Mouse (Mus musculus): ENCODE measurements around the gene Aktip. TPM values are rescaled to one million over a fixed set of nuclear protein-coding genes. Genes with fewer than 3 reads are reported as not detected.

Aktip gene
- total RNA-seq (2021), result 10 to 100 TPM; 45.3 to 50.1 TPM
- long read RNA-seq, experiment 1, transcript Aktip-201 (10 exons, 1,171 nt), result minor isoform, 6 of 55 reads
- long read RNA-seq, experiment 1, transcript Aktip-205 (10 exons, 2,079 nt), result major isoform, 35 of 55 reads
- long read RNA-seq, experiment 1, partial matches to known transcripts, result 0 of 55 reads
- long read RNA-seq, experiment 1, other reads (novel, unspliced or antisense), result 11 of 55 reads
- long read RNA-seq, experiment 2, transcript Aktip-201 (10 exons, 1,171 nt), result minor isoform, 22 of 89 reads
- long read RNA-seq, experiment 2, transcript Aktip-205 (10 exons, 2,079 nt), result major isoform, 40 of 89 reads
- long read RNA-seq, experiment 2, partial matches to known transcripts, result 5 of 89 reads
- long read RNA-seq, experiment 2, other reads (novel, unspliced or antisense), result 20 of 89 reads

DNA sequence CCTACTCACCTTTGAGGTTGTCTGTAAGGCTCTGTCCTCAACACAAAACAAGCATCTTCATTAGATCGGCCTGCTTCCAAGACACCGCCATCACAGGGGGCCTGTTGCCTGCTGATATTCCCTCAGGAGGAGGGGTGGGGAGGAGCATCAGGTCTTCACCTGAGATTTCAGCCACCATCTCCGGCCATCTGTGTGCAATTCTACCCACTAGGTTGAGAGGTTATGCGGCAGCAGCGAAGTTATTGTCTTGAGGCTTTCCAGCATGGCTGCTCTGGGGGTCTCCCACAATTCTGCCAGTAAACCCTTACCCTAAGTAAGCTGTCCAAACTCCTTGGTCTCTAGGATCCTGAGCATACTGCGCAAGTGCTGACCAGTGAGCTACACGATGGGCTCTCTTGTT, at the start of gene Aktip:
Aktip (minus strand) TSS at position 101 of the 400 bp plus-strand sequence.
- DNase-seq (ENCODE audit: low spot score in 2 of 2), result no peak

- no peak for DNase-seq (ENCODE audit: low spot score in 2 of 2)
These were observed 46.2 kb upstream of the Aktip start for GRCm38 (mm10) chr8:91245821-91246454.

- no peak for DNase-seq (ENCODE audit: low spot score in 2 of 2)
These were observed 42.9 kb upstream of the Aktip start for GRCm38 (mm10) chr8:91242721-91243120.

GRCm38 (mm10) chr8:91241873-91242519, 42.2 kb upstream of the Aktip start:
- DNase-seq (ENCODE audit: low spot score in 2 of 2), result no peak

GRCm38 (mm10) chr8:91241371-91241770, 41.6 kb upstream of the Aktip start:
- no peak for DNase-seq (ENCODE audit: low spot score in 2 of 2)

DNA sequence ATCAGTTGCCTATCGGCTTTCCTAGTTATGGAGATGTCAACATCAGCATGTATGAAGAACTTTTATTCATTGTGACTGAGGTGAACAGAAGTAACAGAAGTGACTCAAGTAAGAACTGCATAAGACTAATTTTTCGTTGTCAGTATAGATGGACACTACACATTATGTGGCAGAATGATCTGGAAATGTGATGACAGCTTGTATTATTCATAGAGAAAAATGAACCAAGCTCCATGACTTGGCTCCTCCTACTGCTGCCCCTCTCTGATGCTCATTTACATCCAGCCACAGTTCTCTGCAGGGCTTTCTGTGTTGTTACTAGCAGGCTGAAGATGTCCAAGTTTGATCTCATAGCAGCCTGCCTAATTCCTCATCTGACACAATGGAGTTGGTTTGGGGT, 37.4 kb upstream of the Aktip start:
- no peak for DNase-seq (ENCODE audit: low spot score in 2 of 2)

- DNase-seq (ENCODE audit: low spot score in 2 of 2), result no peak
These were observed 34.3 kb upstream of the Aktip start for GRCm38 (mm10) chr8:91234097-91234496.

GRCm38 (mm10) chr8:91227421-91227841, 27.7 kb upstream of the Aktip start:
- DNase-seq (ENCODE audit: low spot score in 2 of 2), result no peak

GRCm38 (mm10) chr8:91224227-91224626, 24.5 kb upstream of the Aktip start:
- DNase-seq (ENCODE audit: low spot score in 2 of 2), result no peak

DNA sequence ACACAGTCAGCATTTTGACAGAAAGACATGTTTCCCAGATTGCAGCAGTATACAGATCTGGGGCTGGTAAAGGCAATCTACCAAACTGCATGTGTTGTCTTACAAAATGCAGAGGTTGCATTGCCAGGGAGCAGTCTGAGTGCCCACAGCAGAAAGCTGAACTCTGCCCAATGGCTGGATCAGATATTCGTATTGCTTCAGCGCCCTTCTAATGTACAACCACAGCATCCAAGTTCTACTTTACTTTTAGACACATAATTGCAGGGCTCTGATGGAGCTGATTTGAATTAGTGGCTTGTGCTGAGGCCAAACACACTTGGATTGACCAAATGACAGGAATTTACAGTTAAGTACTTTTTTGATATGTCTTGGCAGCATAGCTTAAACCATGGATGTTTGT, 22.1 kb upstream of the Aktip start:
- DNase-seq (ENCODE audit: low spot score in 2 of 2), result no peak

DNA sequence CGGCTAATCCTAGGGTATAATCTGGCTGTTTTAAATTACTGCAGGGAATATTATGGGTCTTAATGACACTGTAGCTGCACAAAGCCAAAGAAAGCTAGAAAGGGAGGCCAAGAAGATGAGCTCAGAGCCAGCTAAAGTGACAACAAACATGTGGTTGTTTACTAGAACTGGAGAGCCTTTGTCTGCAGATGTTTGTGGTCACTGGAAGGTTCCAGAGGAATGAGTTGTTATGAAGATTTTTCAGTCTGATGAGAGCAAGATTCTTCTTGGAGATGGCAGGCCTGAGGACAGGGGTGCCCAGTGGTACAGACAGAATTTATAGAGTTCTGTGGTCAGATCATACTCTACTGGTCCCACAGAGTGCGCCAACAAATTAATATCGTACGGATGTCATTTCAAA, 18.5 kb upstream of the Aktip start:
- no peak for DNase-seq (ENCODE audit: low spot score in 2 of 2)

DNA sequence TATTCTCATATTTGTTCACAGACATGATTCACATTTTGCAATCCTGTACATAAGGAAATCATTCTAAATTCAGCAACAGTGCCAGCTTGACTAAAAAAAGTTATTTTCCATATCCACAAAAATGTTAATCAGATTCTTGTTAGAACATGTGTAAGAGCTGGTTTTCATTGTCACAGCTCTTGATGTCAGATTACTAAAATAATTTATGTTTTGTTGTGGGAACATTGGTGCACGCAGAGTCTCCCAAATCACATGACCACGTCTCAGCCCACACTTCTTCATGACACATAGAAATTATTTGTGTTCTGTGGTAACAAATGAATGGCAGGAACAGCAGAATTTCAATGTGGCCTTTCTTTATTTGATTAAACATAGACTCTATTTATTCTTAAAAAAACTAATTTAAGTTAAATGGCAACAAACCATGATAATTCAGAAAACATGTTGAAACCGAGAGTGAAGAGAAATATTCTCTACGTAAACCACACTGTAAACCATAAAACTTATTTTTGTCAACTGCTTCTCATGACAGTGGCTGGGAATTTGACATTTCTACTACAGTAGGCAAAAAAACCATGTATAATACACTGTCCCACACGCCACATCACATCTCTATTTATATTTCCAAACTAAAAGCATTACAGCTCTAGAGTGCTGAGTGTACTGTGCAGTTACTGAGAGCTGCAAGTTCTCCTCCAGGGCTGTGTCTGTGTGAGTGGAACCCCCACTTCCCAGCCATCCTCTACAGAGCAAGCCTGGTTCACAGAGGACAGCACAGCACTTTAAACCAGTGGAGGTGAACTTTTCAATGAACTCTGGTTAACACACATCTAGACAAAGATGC, 17.5 kb upstream of the Aktip start:
- DNase-seq (ENCODE audit: low spot score in 2 of 2), result no peak

DNA sequence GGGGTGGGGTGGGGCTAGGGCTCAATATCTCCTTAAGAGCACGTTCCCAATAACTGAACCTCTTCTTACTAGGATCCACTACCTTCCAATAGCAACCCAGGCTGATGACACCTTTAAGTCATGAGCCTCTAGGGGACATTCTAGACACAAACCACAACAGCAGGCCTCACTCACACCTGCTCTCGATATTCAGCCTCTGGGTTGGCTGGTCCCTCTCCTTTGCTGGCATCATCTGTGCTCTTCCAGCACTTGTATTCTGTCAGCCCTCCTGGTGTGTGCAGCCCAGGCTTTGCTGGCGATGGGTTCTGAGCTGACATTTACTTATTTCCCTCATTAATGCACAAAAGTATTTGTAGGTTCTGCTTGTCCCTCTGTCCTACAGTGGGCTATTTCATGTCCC, 14.5 kb upstream of the Aktip start:
- DNase-seq (ENCODE audit: low spot score in 2 of 2), result no peak

DNA sequence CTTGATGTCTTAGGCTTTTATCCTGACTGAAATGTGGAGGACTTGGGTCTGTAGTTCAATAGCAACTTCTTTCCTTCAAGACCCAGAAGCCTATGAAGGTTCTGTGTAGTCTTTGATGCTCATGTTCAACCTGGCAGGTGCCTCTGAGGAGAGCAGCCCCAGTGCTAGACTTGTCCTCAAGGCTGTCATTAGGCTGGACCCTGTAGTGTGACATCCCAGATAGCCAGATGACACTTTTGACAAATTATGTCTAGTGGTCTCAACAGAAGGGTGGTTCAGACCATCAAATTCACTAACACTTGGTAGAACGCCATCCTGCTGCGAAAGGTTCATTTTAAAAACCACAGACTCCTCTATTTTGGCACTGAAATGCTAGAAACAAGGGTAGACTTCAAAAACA, 13.2 kb upstream of the Aktip start:
- DNase-seq (ENCODE audit: low spot score in 2 of 2), result no peak

DNA sequence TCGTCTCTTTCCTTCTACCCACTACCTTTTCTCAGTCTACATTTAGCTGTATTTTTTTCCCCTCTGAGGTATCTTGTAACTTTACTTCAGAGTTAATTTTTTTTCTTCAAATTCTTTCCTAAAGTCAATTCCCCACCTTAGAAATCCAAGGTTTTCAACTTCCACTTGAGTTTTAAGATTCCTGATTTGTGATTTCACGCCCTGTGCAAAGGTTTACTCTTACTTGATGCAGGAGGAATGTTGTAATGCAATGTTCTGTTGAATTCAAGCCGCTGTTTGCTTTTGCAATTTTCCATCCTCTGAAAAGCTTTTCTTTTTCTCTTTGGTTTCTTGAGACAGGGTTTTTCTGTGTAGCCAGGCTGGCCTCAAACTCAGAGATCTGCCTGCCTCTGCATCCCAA, 9.9 kb upstream of the Aktip start:
- DNase-seq (ENCODE audit: low spot score in 2 of 2), result no peak

- DNase-seq (ENCODE audit: low spot score in 2 of 2), result no peak
These were observed 7.9 kb upstream of the Aktip start for GRCm38 (mm10) chr8:91207676-91208075.

DNA sequence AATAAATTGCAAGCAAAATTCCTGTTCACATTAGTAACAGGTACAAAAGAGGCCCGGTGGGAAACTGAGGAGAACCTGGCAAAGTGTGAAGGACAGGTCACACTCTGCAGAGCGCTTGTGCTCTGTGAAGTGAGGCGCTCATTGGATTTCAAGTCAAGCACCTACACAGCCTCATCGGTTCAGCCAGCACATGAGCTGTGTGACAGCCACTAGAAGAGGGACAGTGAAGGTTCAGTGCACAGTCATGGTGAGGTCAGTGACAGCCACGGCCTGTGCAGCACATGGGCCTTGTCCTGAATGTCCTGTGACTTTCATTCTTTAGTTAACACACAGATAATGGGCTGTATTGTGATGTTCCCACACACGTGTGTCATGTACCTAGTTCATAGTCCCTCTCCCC, 6.1 kb upstream of the Aktip start:
- DNase-seq (ENCODE audit: low spot score in 2 of 2), result no peak

GRCm38 (mm10) chr8:91201184-91201583, 1.4 kb upstream of the Aktip start:
- DNase-seq (ENCODE audit: low spot score in 2 of 2), result no peak

DNA sequence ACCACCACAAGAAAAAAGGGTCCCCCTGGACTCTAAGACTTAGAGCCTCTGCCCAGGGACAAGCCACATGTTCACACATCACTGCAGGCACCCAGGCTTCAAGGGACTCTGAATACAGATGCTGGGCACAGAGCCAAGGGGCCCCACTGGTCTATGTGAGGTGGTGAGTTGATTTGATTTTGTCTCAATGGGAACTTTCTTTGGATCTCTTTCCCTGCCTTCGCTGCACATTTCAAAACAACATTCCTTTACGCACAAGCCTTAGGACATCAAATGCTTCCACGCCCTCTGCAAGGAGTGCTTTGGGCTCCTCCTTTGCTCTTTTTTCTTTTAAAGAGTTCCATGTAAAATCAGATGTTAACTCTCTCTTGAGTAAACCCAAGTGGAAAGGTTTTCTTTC, 1.7 kb downstream of the Aktip start:
- no peak for DNase-seq (ENCODE audit: low spot score in 2 of 2)

DNA sequence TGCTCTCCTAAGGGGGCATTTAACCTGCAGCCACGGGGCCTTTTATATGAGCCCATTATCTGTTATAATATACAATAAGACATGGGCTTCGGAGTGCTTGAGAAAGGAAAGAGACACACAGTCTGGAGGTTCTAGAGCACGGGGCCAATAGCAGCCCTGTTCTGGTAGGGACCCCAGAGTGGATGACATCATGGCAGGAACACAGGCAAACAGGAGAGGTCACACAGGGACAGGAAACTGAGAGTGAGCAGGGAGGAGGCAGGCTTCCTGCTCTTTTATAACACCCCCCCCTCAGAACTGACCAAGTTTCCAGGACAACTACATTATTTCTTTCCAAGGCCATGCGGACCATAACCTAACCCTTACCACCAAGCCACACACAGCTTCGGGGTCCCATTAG, 2.5 kb downstream of the Aktip start:
- DNase-seq (ENCODE audit: low spot score in 2 of 2), result no peak

- no peak for DNase-seq (ENCODE audit: low spot score in 2 of 2)
These were observed 3.1 kb downstream of the Aktip start for GRCm38 (mm10) chr8:91196661-91197060.
